Mouse (Mus musculus) hindlimb bud, embryonic 11.5 days (tissue): ENCODE measurements around the gene Mlx.

Source experiments
- DNase-seq: peaks from one replicate; pipeline ENCODE4 v3.0.0-alpha.2; 2012; ENCODE audit warnings: low read depth, low spot score; ENCODE audit errors: extremely low spot score

The Mlx gene

DNA sequence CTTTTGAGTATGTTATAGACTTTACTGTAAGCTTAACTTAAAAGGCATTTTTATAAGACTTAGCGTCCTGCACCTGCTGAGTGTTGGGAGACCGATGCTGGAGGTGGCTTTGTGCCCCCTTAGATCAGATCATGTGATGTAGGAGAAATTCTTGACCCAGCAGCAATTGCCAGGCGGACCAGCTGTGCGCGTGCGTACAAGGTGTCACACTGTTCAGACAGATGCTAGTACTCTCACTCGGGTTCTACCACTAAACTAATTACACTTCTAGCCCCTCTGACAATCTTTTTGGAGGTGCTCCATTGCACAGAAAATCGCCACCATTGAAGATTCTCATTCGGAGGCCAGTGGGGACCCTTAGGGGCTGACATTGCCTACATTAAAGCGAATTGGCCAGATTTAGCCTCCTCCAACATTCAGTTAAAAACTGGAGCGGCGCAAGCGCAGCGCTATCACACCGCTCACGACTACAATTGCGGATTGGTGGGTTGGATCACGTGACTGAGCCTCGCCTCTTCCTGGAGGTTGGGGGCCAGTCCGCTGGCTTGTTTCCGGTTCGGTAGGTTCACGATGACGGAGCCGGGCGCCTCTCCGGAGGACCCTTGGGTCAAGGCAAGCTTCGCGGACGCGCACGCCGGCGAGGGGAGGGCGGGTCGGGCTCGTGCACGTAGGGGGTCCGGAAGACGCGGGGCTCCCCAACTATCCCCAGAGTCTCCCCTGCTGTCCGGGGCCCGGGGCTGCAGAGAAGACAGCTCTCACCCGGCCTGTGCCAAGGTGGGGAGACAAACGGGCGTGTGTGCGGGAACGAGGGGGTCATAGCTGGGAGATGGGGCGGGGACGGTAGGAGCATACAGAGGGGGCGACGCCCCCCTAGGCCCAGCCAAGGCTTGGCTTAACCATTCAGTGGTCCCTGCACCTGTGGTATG is at the start of gene Mlx:
TSS of gene Mlx (plus strand) at position 522 of the 926 bp plus-strand sequence.
- DNase-seq = peak; percentile 81

DNA sequence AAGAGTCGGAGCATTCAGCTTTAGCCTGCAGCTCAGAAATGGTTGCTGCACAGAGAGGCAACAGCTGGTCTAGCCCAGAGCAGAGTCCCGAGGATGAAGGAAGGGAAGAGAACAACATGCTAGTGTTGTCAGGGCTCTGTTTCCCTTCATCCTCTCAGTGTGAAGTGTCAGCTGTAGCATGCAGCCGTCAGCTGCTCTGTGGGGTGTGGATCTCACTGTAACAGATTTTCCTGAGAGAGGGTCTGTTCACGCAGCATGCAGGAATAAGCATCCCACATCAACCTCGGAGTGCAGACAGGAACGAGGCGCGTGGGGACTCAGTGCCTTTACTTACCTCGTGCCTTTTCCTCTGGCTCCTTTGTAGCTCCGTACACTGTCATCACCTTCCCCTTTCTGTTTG is 49.3 kb upstream of the Mlx start:
- no peak for DNase-seq

DNA sequence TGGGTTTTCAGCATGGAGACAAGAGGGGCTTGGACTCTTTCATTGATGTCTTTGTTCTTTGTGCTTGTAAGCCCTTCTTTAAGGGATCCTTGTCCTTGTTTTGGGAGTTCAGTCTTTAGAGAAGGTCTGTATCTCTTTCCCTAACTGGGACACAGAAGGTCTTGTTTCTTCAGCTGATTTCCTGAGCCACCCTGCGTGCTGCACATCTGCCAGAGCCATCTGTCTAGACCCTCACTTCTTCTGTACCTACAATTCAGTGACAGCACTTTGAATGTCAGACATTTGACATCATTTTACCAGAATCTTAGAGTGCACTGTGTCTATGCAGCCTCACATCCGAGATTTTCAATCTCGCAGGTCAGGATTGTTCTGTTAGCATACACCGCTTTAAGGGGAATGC is 41.3 kb upstream of the Mlx start:
- no peak for DNase-seq

DNA sequence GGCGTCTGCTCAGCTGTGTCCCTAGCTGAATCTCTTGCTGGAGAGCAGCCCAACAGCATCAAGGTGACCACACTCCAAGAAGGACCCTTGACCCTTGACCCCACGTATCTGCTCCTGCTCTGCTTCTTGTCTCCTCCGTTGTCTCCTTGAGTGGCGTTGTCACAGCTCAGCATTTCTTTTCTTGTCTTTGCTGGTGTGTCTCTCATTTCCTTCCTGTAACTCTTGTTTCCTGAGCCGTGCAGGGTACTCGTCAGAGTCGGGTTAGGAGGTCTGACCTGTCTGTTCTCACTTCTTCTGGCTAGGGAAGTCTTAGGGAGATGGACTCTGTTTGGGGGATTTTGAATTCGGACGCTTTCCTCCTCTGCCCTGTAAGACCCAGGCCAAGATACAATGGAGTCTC is 40.6 kb upstream of the Mlx start:
- DNase-seq = no peak

DNA sequence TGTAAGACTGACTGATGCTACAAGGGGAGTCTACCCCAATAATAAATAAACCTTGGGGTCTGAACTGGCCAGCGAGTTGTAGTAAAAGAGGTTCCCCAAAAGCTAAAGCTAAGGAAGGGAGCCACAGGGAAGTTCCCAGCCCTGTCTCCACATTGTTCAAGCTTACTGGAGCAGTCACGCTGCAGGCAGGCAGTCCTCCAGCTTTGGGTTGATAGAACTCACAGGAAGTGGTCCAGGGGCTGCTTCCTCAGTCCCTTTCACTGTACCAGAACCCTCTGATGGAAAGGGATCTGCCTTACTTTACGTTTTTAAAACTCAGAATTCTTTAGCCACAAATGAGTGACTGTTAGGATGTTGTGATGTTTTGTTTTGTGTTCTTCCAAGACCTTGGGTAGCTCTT is 39.6 kb upstream of the Mlx start:
- no peak for DNase-seq

DNA sequence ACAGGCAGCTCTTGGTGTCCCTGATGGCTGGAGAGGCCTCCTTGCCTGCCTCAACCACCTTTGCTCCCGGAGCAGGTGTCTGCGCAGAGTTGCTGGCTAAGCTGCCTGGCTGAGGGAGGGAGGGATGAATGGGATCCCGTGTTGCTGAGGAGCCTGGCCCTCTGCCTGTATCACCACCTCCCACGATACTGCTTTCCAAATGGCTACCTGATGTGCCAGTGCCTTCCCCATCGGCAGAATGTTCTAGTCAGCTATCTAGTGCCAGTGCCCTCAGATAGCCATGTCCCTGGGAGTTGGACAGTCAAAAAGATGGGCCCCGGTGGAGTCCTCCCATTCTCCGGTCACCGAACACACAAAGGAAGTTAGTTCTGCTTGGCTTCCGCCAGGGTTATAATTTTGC is 36.7 kb upstream of the Mlx start:
- no peak for DNase-seq

DNA sequence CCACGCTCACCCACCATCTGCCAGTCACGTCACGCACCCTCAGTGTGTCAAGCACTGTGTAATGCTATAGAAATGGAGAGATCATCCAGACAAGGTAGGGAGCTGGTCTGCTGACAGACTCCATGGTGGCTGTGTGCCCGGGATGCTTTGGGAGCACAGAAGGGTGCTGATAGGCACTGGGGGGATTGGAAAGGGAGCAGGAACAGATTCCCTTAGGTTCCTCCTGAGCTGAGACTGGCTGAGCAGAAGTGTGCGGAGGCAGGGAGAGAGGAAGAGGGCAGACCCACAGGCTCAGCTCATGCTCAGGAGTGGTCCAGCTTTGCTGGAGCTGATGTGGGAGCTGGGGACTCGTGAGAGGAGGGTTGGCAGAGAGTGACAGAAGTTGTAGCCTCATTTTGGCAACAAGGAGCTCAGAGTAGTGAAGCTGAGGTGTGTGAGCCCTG is 36.0 kb upstream of the Mlx start:
- no peak for DNase-seq

DNA sequence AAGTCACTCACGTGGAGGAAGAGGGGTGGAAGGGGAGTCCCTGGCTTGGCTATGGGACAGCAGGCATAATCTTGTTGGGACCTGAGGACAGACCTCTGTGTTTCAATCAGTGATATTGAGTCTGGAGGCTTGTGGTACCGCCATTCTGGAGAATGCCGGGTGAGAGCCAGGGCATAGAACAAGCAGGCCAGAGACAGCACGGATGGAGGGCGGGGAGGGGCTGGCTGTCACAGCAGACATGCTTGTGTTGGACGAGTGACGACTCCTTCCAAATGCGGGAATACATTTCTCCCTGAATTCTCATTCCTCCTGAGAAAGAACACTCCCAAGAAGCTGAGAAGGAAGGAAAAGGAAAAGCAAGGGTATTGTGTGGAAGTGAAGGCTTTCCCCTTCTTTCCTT is 35.5 kb upstream of the Mlx start:
- DNase-seq = no peak

DNA sequence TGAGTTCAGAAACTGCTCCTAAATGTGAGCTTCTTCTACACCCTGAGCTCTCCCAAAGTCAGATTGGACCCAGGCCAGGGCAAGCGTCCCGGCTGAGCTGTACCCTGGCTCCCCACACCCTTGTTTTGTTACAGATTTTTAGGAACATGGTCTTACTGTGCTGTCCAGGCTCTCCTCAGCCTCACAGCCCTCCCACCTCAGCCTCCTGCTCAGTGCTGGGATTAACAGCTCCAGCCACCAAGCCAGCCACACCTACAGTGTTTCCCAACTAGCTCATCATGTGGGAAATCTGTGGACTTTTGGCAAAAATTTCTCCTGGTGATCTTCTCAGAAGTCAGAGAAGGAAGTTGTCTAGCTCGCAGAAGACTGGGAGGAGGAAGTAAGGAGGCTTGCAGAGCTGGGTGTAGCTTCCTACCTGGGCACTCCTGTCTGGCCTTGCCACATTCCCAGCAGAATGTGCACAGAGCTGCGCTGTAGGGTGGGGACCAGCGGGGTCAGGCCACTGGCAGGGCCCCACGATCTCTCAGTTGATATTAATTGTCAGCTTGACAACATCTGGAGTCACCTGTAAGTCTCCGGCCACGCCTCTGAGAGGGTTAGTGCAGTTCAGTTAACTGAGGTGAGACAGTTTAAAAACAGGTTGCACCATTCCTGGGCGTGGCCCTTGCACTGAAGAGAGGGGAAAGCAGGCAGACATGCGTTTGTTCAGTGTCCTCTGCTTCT is 34.2 kb upstream of the Mlx start:
- DNase-seq = no peak

DNA sequence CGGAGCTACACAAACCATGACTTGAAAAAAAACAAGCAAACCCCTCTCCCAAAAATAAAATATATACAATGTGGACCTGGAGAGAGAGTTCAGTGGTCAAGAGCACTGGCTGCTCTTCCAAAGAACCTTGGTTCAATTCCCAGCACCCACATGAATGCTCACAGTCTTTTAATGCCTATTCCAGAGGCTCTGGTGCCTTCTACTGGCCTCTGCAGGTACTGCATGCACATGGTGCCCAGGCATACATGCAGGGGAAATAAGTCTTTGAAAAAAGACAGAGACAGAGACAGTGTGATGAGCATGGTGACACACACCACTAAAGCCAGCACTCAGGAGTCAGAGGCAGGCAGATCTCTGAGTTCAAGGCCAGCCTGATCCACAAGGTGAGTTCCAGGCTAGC is 33.1 kb upstream of the Mlx start:
- DNase-seq = no peak

DNA sequence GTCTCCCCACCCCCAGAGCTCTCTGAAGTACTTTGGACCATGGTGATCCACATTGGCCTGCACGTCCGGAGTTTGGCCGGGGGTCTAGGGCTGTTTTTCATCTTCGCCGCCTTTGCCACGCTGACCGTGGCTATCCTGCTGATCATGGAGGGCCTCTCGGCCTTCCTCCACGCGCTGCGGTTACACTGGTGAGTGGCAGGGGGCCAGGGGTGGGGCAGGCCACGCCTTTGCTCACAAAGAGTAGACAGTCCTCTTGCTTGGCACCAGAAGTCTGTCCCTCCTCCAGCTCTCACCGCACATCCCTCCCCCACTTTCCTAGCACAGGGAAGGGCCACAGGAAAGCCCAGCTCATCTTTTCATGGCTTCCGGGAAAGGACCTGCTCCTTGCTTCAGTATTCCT is 31.7 kb upstream of the Mlx start:
- DNase-seq = no peak

DNA sequence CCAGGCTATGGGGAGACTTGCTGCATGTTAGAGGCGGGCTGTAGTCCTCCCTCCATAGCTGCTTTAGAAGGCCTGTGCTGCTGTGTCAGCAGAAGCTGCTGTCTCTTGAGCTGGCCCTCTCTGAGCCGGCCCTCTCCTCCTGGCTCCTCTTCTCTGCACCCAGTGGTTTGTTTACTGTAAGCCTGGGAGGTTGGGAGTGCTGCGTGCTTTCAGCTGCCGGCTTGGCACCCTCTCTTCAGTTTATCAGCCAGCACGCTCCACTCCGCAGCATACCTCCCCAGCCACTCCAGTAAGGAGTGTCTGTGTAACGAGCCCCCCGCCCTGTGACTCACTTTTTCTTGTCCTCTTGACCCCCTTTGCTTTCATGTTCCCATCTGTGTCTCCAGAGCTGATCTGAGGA is 30.2 kb upstream of the Mlx start:
- DNase-seq = no peak

DNA sequence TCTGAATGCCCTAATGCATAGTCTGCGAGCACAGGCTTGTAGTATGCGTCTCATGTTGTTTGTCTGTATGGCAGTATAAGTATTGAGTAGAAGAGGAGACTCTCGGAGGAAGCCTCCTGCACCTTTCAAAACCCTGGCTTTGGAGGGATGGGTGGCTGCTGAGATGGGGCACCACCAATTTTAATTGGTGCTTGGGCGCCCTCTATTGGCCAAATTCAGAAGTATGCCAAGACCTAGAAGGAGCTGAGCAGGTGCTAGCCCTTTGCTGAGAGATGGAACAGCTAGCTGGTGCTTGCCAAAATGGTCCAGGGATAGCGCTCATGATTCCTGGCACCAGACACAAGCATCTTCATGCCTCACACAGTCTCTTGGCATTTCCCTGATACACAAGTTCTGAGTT is 29.2 kb upstream of the Mlx start:
- DNase-seq = no peak

DNA sequence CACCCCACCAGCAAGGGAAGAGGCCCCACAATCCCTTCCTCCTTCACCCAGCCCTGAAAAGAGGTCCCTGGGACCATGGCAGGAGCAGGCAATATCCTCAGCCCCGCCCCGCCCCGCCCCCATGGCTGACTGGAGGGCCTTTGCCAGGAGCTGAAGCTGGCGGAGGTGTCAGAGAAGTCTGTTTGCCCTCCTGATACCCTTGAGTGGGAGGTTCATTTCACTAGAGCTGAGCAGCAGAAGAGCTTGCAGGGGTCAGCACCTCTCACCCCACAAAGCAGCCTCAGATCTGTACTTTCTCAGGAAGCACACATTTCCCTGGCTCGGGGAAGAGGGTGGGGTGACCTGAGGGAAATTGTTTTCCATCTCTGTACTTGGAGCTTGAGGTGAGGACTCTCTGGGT is 28.4 kb upstream of the Mlx start:
- DNase-seq = no peak

DNA sequence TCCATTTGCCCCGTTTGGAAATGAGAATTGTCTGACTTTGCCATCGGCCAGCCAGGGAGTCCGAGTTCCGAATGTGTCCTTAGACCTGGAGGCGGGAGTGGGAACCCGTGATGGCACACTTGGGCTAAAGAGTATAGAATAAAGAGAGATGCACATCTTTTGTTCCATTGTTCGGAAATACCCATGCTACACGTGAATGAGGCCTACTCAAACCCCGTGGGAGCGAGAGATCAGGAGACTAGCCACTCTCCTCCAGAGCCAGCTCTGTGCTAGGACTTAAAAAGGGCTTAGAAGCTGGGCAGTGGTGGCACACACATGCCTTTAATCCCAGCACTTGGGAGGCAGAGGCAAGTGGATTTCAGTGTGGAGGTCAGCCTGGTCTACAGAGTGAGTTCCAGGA is 27.6 kb upstream of the Mlx start:
- no peak for DNase-seq

DNA sequence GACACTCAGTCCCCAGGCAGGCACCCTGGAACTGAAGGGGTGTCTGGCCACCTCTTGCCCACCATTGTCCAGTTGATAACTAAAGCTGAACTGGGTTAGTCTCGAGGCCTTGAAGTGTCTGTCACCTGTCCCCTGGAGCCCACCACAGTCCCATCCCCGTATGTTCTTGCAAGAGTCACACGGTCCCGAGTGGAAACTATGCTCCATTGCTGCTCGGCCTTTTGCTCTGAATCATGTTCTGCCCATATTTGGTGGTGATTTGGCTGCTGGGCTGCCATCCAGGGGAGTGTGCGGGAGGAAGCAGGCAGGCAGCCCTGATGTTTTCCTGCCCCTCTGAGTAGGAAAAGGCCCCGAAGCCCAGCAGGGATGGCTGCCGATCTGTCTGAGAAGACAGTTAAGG is 27.0 kb upstream of the Mlx start:
- DNase-seq = no peak

DNA sequence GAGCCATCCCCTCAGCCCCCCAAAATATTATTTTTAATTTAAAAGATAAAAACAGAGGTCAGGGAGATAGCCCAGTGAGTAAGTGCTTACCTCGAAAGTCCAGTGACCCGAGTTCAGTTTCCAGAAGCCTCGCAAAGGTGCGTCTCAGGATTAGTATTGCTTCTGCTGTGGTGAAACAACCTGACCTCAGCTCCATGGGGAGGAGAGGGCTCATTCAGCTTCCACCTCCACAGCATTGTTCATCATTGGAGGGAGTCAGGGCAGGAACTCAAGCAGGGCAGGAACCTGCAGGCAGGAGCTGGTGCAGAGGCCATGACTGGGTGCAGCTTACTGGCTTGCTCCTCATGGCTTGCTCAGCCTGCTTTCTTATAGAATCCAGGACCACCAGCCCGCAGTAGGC is 26.0 kb upstream of the Mlx start:
- no peak for DNase-seq

DNA sequence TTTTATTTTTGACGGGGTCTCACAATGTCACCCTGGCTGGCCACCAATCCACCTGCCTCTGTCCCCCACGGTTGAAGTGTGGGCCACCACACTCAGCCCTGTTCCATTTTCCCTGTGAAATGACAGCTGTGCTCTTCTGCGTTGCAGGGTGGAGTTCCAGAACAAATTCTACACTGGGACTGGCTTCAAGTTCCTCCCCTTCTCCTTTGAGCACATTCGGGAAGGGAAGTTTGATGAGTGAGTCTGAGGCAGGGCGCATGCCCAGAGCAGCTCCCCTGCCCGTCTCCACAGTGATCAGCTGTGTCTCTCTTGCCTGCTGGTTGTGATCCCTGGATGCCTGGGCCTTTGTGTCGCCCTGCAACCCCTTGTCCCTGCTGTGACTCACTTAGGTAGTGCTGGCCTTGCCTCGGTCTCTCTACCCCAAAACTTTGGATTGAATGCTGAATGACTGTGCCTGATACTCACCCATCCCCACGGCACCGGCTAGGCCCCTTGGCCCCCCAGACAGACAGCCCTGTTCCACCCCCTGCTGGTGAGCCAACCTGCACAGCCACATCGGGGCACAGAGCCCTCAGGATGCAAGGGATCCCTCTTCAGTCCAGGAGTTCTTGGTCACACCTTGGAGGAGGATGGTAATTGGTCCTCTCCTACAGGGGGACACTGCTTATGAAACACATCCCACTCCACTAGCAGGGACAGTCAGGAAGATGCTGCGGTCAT is 24.8 kb upstream of the Mlx start:
- no peak for DNase-seq

DNA sequence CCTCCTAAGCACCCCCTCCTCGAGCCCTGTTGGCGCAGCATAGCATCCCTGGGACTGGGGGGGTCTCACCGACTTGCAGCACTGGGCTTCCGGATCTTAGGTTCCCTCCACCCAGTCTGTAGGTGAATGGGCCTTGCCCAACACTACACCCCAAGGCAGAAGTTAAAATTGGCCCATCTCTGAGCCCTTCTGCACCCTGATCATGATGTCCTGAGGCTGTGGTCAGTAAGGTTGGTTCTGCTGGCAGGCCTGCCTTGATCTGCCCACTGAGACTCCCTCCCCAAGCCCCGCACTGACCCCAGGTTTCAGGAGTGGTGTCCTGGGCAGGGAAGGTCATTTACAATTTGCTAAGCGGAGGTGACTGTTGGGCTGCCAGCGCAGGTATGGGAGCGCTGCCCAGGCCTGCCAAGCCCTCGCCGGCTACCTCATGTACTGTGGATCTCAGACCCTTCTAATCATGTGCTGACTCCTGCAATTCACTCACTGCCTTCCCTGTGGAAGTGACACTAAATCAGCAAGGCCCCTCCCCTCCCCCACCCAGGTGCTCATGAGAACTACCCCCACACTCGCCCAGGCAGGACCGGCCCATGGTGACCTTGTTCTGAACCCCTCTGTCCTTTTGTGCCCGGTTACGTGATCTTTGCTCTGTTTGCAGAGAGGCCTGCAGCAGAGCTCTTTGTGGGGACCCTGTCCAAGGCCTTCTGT is 24.0 kb upstream of the Mlx start:
- DNase-seq = no peak

DNA sequence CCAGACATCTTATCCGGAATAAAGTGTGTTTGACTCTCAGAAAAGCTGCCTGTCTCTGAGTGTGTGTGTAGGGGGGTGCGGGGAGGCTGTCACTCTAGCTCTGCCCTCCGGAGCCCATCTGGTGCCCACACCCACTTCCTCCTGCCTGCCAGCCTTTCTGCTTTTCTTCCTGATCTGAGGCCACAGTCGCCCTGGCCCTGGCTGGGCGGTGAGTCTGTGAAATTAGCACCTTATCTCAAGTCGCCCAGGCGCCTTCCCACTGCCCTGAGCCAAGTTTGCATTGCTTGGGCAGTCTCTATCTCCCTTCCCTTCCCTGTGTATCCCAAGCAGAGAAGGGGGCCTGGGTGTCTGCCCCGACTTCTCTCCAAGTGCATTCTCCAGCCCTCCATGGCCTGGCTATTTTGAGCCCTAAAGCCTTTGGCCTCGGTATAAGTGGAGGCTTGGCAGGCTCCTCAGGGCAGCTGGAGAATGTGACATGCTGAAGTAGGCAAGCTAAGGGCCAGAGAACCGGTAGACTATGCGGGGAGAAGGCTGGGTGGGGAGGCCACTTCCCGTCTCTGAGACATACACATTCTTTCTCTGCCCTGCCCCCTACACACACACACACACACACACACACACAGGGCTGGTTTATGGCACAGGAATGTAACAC is 23.3 kb upstream of the Mlx start:
- DNase-seq = no peak

DNA sequence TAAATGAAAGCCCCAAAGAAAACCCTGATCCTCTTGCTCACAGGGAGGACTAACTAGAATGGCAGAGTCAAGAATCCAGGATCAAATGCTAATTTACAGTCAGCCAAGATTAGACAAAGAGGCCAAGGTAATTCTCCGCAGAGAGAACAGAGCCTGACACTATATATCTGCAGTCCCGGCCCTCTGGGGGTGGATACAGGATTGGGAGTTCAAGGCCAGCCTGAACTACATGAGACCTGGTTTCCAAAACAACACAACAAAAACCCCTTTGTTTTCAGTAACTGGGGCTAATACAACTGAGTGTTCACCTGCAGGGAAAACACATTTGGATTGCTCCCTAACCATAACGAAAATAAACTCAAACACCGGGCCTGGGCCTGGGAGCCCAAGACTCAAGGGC is 22.6 kb upstream of the Mlx start:
- no peak for DNase-seq
